Mouse (Mus musculus) right cerebral cortex, postnatal 36 days (tissue): Measurements from ENCODE around the gene Shmt1.
"Not testable (repeated sequence)": the region's sequence is repeated elsewhere in the genome, so short reads cannot be mapped to it uniquely, and the experiment has no call there.

Source experiments
- DNase-seq, 2 experiments: peaks; one replicate each; pipeline ENCODE4 v3.0.0; 2022; ENCODE audit warnings: low spot score in 2 of 2, mixed read lengths in 1 of 2

Gene Shmt1

DNA sequence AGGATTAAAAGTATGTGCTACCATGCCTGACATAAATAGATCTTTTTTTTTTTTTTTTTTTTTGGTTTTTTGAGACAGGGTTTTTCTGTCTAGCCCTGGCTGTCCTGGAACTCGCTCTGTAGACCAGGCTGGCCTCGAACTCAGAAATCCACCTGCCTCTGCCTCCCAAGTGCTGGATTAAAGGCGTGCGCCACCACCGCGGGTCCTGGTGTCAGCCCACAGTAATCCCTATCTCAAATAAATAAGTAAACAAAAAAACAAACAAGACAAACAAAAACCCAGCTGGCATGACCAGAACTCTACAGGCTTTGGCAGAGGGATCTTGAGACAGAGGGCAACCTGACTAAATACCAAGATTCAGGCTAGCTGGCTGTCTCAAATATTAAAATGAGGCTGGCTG is at the start of gene Shmt1:
Gene Shmt1, minus strand, starts transcription at position 101 of the 400 bp plus-strand sequence.
- not testable (repeated sequence) for DNase-seq

DNA sequence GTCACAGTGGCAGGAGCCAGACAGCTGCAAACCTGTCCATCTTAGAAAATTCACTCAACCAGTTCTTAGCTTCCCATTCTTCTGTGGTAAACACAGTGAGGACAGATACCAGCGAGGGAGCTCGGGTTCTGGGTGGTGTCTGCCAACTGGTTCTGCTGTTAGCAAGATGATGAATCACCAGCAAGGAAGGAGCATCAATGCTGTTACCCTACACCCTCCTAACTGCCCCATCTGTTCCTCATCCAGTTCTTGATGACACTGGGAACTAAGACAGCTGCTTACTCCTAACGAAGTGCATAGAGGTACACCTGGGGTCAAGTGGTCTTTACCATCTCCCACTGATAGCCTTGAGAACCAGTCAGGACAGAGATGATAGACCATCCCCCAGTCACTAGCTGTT is 45.1 kb upstream of the Shmt1 start:
- DNase-seq: no peak

DNA sequence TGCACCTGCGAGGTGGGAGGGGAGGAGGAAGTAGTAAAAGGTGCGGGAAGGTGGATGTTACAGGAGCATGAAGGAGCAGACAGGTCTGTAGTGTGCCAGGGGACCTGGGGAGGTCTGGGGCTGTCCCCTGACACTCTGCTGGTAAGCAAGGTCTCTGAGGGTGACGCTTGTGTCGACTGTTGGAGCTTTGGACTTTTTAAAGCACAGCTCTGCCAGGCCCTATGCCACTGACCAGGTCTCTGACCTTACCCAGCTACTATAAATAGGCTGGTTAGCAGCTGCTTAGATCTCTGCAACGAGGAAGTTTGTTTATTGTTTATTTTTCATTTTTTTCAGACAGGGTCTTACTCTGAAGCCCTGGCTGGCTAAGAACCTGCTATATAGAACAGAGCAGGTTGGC is 33.9 kb upstream of the Shmt1 start:
- DNase-seq: no peak

DNA sequence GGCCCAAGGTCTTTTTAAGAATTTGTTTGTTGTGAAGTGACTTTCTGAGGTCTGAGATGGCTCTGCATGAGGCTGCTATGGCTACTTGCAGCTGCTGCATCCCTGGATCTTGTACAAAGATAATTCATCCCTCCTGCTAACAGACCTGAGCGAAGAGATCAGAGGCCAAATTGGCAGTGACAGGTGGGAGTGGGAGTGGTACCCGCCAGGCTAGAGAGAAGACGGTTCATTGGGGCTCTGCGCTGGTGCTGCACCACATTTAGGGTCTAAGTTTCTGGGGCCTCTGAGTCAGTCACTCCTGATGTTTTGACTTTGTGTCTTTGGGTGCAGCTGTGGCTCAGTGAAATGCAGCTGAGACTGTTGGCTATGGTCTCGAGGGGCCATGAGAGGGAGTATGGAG is 31.9 kb upstream of the Shmt1 start:
- no peak for DNase-seq

DNA sequence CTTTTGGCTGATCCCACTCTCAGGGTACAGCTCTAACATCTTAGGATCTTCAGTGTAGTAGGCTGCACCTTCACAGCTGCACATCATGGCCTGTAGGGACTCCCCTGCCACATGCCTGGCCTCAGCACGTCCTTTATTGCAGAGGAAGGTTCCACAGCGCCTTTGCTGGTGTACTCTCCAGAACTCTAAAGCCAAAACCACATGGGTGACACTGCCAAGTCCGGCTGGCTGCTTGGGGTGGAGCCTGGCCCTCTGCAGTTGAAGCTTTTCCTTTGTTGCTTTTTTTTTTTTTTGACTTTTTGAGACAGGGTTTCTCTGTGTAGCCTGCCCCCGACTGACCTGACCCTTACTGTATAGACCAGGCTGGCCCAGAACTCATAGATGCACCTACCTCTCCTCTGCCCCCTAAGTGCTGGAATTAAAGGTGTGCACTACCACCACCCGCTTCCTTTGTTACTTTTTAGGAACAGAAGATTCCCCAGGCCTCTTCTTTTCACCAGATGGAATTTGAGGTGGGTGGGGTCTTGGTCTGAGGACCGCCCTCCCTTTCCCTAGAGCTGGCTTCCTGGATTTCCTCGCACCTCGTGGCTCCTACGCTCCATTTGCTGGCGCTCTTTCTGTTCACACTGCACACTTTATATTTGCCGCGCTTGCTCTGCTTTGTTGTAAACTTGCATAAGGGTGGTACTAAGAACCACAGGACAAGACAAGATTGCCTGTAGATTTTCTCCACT is 30.1 kb upstream of the Shmt1 start:
- DNase-seq: no peak

DNA sequence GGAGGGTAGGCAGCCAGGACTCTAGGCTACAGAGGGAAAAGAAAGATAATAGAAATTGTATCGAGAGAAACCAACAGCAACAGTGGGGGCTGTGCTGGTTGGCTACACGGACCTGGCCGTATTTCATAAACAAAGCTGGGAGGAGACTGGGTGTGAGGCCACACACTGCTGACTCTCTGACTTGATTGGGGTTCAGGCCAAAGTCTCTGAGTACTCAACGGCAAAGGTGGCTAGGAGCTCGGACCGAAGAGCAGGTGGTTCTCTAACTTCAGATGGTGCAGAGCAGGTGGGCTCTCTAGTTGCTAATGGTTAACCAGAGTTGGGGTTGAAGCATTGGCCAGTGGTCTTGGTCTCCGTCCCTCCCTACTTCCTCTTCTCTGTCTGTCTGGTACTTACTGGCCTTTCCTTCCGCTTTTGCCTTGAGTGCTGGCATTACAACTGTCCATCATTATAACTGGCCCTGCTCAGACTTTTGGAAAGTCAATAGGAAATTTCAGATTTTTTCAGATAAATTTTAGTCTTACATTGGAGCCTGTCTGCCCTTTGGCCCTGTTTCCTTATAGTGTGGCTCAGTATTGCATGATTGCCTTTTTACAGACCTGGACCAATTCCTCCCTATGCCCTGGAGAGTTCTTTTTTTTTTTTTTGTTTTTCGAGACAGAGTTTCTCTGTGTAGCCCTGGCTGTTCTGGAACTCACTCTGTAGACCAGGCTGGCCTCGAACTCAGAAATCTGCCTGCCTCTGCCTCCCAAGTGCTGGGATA is 26.3 kb upstream of the Shmt1 start:
- no peak for DNase-seq

DNA sequence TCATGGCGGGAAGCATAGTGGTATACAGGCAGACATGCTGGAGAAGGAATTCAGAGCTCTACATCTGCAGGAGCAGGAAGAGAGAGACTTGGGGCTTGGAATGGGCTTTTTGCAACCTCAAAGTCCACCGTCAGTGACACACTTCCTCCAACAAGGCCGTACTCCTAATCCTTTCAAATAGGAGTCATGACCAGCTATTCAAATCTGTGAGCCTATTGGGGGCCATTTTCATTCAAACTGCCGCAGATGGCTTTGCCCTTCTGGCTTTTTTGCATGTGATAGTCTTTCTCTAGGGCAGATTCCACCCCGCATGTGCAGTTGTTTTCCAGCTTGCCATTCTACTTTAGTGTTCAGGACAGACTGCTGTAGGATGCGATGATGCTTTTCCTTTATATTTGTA is 25.4 kb upstream of the Shmt1 start:
- no peak for DNase-seq

DNA sequence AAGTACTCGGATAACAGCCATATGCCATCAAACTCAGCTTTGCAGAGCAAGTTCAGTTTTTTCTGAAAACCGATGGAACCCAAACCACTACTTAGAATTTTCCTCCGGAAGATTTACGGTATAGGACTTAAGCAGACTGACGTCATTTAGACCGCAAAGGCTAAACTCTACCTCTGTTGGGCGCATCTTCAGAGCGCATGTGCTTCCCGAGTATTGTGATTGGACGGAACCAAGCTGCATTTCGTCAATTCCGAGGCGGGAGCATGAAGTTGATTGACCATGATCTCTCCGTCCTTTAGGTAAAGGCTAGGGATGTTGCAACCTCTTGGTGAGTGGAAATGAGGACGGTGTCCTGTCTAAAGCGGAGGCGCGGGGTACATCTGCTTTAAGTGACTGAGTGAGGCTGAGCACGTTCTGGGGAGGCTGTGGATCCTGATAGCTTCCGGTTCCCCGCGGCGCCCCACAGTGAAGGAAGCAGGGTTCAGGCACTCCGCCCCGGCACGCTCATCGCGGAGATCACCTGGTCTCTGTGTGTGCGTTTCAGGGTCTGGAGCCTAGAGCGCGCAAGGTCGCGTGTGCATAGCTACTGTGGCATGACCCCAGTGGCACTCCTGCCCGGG is 19.0 kb upstream of the Shmt1 start, which contains the start of gene Dhrs7b:
Gene Dhrs7b, plus strand, starts transcription at position 199 of the 620 bp plus-strand sequence.
- peak; percentile 86 to 93 for DNase-seq

DNA sequence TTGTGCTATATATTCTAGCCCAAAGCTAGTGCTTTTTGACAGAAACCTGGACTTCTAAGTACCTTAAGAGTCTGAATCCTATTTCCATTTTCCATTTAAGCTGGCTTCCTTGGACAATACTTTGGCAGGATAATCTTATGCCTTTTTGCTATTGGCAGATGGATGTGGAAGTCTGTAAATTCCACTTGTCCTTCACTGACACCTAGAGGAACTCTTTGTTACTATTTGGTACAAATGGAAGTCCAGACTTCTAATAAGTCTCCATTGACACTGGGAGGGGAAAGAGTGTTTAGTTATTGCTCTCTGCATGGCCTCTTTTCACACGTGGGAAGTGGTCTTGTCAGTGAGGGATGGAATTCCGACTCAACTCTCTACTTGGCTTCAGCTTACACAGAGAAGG is 17.4 kb upstream of the Shmt1 start:
- DNase-seq: no peak

DNA sequence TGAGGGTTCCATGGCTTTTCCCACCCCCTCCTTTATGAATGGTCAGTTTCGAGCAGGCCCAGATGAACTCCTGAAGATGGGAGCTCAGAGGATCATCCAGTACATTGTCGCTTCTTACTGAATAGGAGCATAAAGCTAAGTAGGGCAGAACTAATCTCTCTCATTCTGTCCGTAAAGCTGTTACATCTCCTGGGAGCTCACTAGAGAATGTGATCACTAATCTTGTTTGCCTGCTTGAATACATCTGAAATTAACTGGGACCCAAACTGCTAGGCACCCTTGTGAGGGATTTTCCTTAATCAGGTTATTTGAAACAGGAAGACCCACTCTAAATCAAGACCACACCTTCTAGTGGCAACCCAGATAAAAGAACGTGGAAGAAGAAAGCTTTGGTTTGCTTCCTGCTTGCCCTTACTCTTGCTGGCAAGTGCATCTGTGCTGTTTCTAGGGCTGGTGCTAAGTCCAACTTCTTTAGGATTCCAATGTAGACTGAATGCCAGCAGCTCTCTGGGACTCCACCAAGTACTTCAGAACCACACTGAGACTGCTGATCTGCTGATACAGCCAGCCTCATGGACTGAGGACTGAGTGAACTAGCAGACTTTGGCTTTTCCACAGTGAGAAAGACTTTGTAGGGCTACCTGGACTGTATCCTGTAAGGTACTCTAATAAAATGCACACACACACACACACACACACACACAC is 15.9 kb upstream of the Shmt1 start:
- DNase-seq: no peak

DNA sequence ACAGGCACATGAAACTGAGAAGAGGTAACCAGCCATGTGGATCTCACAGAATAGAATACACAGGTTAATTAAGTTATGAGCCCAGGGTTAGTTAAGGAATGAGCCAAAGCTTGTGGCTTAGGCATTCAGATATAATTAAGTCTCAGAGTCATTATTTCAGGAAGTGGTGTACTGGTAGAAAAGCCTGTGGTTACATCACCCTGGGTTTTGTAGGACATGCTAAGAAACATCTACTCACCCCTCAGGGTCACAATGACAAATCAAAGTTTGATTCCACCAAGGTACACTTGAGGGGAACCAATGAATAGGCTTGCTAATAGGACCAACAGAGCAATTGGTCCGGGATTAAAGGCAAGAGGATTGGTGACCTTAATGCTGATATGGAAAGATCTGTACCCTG is 15.2 kb upstream of the Shmt1 start:
- DNase-seq: no peak

DNA sequence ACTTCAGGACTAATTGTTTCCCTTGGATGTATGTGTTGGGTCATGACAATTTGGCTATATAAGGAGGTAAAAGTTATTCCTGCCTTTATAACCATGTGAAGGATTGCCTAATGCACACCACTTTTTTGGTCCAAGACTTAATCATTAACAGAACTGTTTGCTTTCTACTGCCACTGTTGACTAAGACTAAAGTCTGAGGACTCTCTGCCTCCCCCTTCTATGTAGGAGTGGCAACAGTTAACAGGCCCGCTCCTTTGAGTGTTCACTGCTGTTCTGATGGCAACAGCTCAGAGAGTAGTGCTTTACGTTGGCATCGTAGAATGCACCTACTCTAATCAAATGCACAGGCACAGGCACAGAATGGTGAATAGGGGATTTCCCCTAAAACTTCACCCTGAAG is 13.7 kb upstream of the Shmt1 start:
- DNase-seq: no peak

DNA sequence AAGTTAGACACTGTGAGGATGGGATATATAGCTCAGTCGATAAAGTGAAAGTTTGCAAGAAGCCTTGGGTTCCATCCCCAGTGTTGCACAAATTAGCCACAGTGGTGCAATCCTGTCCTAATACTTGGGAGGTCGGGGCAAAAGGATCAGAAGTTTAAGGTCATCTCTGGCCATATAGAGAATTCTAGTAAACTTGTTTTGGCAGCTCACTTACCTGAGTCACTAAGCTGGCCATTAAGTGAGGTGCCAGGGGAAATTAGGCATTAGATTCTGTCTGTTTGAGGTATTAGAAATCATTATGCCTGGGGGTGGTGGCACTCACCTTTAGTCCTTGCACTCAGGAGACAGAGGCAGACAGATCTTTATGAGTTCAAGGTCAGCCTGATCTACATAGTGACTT is 12.3 kb upstream of the Shmt1 start:
- no peak for DNase-seq

DNA sequence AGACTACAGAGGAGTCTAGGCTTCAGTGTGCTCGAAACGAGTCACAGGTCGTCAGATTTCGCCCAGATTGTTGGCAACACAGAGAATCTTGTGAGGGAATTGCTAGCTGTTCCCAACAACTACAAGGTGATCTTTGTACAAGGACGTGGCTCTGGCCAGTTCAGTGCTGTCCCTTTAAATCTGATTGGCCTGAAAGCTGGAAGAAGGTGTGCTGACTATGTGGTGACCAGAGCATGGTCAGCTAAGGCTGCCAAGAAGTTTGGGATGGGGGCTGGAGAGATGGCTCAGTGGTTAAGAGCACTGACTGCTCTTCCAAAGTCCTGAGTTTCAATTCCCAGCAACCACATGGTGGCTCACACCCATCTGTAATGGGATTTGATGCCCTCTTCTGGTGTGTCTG is 4.9 kb upstream of the Shmt1 start:
- DNase-seq: no peak

DNA sequence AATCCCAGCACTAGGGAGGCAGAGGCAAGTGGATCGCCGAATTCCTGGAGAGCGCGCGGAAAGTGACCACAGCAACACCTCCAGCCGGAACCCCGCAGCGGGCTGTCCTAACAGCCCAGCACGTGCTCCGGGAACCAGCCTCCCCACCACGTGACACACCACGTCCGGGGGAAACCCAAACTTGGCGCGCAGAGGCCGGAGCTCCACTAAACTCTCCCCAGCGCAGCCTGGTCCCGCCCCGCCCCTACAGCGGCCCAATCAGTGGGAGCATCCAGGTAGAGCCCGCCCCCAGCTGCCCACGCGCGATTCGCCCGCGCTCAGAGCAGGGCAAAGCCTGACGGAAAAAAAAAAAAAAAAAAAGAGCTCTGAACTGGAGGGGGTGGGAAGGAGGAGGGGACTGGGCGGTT is 461 bp downstream of the Shmt1 start:
- peak; percentile 85 to 87 for DNase-seq

DNA sequence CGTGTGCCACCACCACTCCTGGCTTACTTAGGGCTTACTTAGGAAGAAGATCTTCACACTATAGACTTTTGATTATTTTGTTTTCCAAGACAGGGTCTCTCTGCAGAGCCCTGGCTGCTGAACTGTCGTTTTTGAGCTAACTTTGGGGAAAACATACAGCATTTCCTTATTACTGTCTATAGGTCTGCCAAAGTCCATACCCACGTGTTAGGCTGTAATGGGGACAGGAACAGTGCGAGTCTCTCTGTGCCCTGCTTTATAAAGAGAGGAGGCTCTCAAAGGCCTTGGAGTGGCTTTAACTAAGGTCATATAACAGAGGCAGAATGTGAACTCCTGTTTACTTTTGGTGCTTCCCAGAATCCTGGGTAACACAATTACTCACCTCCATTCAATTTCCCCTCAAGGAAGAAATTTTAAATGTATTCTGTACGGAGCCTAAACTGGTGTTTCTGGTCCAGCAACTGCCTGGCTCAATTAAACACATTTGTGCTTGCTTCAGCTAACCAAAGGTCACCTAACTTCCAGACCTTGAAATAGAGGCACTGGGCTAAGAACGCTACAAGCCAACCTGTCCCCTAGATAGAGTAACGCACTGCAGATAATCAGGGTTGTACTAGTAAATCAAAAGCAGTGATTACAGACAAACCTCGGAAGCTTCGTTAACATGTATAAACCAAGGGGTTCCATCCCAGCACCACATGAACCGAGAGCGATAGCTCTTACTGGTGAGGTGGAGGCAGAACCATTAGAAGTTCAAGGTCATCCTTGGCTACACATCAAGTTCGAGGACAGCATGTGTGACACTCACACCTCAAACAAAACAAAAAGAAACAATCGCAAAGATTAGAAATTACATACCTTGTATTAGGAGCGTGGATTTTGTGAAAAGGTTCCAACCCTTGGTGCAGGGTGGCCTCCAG is 1.2 kb downstream of the Shmt1 start:
- DNase-seq: no peak

DNA sequence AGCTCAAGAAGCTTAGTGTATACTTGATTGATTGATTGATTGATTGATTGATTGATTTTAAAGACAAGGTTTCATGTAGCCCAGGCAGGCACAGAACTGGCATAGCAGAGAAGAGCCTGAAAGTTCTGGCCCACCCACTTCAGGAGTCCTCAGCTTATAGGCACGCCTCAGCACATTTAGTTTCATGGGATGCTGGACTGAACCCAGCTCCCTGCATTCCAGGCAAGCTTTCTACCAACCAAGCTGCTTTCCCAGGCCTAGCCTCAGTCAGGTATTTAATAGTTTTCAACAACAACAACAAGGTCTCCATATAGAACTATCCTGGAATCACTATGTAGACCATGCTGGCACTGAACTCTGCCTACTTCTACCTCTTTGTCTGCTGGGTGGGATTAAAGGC is 2.0 kb downstream of the Shmt1 start:
- DNase-seq: no peak

DNA sequence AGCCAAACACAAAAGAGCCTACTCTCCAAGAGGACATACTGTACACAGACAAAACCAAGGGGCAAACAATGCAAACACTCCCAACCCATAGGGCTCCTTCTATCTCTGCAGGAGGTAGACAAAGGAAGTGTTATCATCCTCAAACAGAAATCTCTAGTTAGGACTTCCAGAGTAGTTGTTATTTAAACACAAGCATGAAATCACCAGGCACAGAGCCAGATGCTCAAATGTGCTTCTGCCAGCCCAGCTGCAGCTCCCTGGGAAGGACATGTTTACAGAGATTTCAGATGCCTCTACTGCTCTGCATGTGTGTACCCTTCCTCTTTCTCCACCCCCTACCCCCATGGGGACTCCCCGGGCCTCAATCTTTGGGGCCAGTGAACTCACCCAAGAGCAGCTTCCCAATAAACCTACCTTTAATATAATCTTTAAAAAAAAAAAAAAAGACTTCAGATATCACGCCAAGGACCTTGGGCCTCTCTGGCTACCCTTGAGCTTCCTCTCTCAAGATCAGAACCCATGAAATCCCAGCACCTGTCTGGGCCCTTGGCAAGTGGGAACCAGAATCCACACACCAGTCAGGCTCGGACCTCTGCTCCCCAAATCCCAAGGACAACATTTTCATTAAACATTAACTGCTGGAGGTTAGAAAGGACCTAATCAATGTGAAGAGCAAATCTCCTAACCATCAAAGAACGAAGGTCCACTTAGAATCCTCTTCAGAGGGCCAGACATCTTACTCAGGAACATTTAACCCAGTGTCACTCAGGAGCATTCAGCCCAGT is 3.0 kb downstream of the Shmt1 start:
- no peak for DNase-seq

DNA sequence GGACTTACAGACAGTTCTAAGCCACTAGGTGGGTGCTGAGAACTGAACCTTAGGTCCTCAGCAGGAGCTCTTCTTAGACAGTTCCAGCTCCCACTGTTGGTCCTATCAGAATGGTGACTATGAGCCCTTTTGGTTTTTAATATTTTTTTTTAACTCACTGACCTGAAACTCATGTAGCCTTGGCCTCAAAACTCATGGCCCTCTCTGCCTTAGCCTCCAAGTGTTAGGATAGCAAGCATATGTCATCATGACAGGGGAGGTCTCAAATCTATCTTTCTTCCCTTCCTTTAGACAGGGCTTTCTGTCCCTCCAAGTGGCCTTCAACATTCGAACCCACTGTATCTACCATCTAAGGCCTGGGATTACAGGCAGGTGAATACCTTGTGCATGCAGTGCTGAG is 10.6 kb downstream of the Shmt1 start:
- no peak for DNase-seq

DNA sequence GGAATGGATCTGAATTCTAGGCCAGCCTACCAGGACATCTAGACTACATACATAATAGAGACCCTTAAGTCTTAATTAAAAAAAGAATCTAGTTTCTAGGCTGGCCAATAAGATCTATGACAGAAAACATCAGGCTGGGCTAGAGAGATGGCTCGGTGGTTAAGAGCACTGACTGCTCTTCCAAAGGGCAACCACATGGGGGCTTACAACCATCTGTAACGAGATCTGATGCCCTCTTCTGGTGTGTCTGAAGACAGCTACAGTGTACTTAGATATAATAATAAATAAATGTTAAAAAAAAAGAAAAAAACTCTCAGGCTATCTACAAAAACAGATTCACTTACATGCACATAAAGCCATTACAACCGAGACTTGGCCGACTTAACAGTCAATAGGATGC is 11.5 kb downstream of the Shmt1 start:
- DNase-seq: no peak
